Mouse (Mus musculus): Measurements from ENCODE around the gene Hils1. TPM values are rescaled to one million over a fixed set of nuclear protein-coding genes. Genes with fewer than 3 reads are reported as not detected.
A peak's percentile ranks its signal among the peaks of the same experiment; 100 is the strongest.

Hils1 gene
- total and polyA plus RNA-seq, 3 experiments: not detected

- TF ChIP-seq UBTF (IDR thresholded peaks at IDR 0.05; ENCODE audit: borderline replicate concordance, insufficient read depth, low read depth, low read length) (no peak), CHD2 (IDR thresholded peaks at IDR 0.05; ENCODE audit: low read length) (no peak), ETS1 (IDR thresholded peaks at IDR 0.05; ENCODE audit: low read depth, low read length) (peak; percentile 90), ZMIZ1 (IDR thresholded peaks at IDR 0.05; ENCODE audit: low read depth, low read length) (peak; percentile 84; the same call in 1 of the 2 replicates), USF2 (IDR thresholded peaks at IDR 0.05; ENCODE audit: borderline replicate concordance in 1 of 2, insufficient read depth in 1 of 2, low read depth in 1 of 2, low read length in 2 of 2) (no peak), USF1 (IDR thresholded peaks at IDR 0.05; ENCODE audit: low read depth, low read length) (no peak; the same call in 1 of the 2 replicates), MAFK (IDR thresholded peaks at IDR 0.05; ENCODE audit: borderline replicate concordance, low read depth, low read length) (no peak), TBP (IDR thresholded peaks at IDR 0.05; ENCODE audit: low read depth, low read length) (peak; percentile 68; the same call in 1 of the 2 replicates), POLR2A (IDR thresholded peaks at IDR 0.05; ENCODE audit: control insufficient read depth in 1 of 2, insufficient read depth in 1 of 2, low read depth in 1 of 2, low read length in 2 of 2, poor library complexity in 1 of 2) (peak in 1 of 2 experiments; percentile 60; a peak in 2 of 4 replicates), CHD1 (IDR thresholded peaks at IDR 0.05; ENCODE audit: low read depth, low read length) (no peak), GATA1 (IDR thresholded peaks at IDR 0.05; ENCODE audit: low read depth, low read length) (peak; percentile 92)
These were observed 30.2 kb downstream of the Hils1 start (continued) for GRCm38 (mm10) chr11:94997596-94997995.

DNA sequence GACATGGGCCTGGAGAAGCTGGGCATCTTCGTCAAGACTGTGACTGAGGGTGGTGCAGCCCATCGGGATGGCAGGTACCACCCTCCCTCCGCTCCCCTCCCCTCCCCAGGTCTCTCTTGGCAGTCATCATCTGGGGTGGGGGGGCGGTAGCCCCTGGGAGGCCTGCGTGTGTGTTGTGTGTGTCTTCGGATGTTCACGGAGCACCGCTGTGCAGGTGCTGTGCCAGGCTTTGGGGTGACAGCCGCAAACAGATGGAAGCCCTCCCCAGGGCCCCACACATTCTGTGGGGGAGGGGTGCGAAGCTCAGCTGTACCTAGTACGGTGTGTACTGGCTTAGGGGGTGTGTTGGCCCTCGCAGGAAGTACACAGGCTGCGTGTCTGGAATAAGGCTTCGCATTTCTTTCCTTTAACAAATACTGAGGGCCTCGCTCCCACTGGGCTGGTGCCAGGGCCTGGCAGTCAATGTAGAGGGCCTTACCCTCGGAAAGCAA is 30.7 kb downstream of the Hils1 start:
- Histone ChIP-seq H3K4me1 (ENCODE audit: control insufficient read depth in 1 of 2, insufficient read depth in 2 of 2, low read length in 2 of 2) (peaks cover 45 to 78% of the 10 kb centered on the region in 2 experiments), H3K9me3 (replicated peaks; ENCODE audit: insufficient read depth, low read length) (no peaks in the 10 kb centered on the region), H3K36me3 (ENCODE audit: control insufficient read depth in 1 of 2, insufficient read depth in 2 of 2, low read length in 2 of 2) (peaks cover 10 to 66% of the 10 kb centered on the region in 2 experiments), H3K27ac (ENCODE audit: control insufficient read depth, low read depth, low read length) (peak overlapping the region; percentile 77), H3K4me3 (ENCODE audit: control insufficient read depth in 1 of 2, insufficient read depth in 1 of 2, low read depth in 2 of 2, low read length in 2 of 2) (peak overlapping the region; percentile 6 to 15), H3K27me3 (ENCODE audit: control insufficient read depth in 1 of 2, insufficient read depth in 2 of 2, low read length in 2 of 2) (no peaks in the 10 kb centered on the region), H3K9ac (ENCODE audit: control insufficient read depth, low read depth, low read length, poor library complexity, severe bottlenecking) (peak overlapping the region; percentile 43), H3K79me2 (ENCODE audit: control insufficient read depth, insufficient read depth, low read length, poor library complexity) (peaks cover 68% of the 10 kb centered on the region)
- TF ChIP-seq MAZ (IDR thresholded peaks at IDR 0.05; ENCODE audit: low read depth, low read length) (0 out of 2 replicates have a peak, but pooled peaks have one; percentile 11), ZMIZ1 (IDR thresholded peaks at IDR 0.05; ENCODE audit: low read depth, low read length) (no peak), SIN3A (IDR thresholded peaks at IDR 0.05; ENCODE audit: low read length) (no peak)
- peak; percentile 41 for DNase-seq (ENCODE audit: low read depth, low spot score)

DNA sequence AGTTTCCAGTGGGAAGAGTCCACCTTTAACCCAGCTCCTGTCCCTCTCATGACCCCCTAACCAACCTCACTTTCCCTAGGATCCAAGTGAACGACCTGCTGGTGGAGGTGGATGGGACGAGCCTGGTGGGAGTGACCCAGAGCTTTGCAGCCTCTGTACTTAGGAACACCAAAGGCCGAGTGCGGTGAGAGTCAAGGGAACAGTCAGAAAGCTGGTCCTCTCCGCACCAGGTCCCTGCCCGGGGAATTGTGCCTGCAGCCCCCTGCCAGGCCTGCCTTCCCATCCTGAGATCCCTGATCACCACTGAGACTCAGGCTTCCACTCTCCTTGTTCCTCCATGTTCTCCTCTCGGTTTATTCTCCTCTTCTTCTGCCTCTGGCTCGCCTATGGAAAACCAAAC is 32.7 kb downstream of the Hils1 start:
- Histone ChIP-seq H3K4me1 (ENCODE audit: control insufficient read depth in 1 of 2, insufficient read depth in 2 of 2, low read length in 2 of 2) (peaks cover 40 to 77% of the 10 kb centered on the region in 2 experiments), H3K9ac (ENCODE audit: control insufficient read depth, low read depth, low read length, poor library complexity, severe bottlenecking) (peak overlapping the region; percentile 25), H3K9me3 (replicated peaks; ENCODE audit: insufficient read depth, low read length) (no peaks in the 10 kb centered on the region), H3K79me2 (ENCODE audit: control insufficient read depth, insufficient read depth, low read length, poor library complexity) (peaks cover 48% of the 10 kb centered on the region), H3K4me3 (ENCODE audit: control insufficient read depth in 1 of 2, insufficient read depth in 1 of 2, low read depth in 2 of 2, low read length in 2 of 2) (no peak overlapping the region), H3K27ac (ENCODE audit: control insufficient read depth, low read depth, low read length) (peak overlapping the region; percentile 63), H3K27me3 (ENCODE audit: control insufficient read depth in 1 of 2, insufficient read depth in 2 of 2, low read length in 2 of 2) (no peaks in the 10 kb centered on the region), H3K36me3 (ENCODE audit: control insufficient read depth in 1 of 2, insufficient read depth in 2 of 2, low read length in 2 of 2) (peaks cover 10 to 72% of the 10 kb centered on the region in 2 experiments)
- peak; percentile 21; the same call in 1 of the 2 replicates for TF ChIP-seq NELFE (IDR thresholded peaks at IDR 0.05; ENCODE audit: low read depth, low read length)
- TF ChIP-seq ELF1 (IDR thresholded peaks at IDR 0.05; ENCODE audit: low read depth, low read length): no peak
- no peak for TF ChIP-seq USF1 (IDR thresholded peaks at IDR 0.05; ENCODE audit: low read depth, low read length)
- no peak for TF ChIP-seq MYC (IDR thresholded peaks at IDR 0.05; ENCODE audit: low read depth, low read length)
- no peak for DNase-seq (ENCODE audit: low read depth, low spot score)
